Mouse (Mus musculus) neural tube, embryonic 15.5 days (tissue): ENCODE results near the gene Orai1. TPM values are rescaled to one million over a fixed set of nuclear protein-coding genes. Genes with fewer than 3 reads are reported as not detected.

Experiments
- ATAC-seq: fragments of 200-750 bp; cut with Nextera tagmentation; 2 replicates; pipeline ENCODE4 v1.8.0; 2017; ENCODE audit warnings: mild to moderate bottlenecking, moderate TSS enrichment, moderate library complexity; ENCODE audit not compliant: low FRiP score
- H3K27ac ChIP-seq: fragments of 300-500 bp; sonication (generic); replicated peaks from 2 replicates; pipeline ENCODE4 v1.5.1; 2015; ENCODE audit warnings: mild to moderate bottlenecking, inconsistent platforms
- H3K27me3 ChIP-seq: fragments of 300-500 bp; sonication (generic); replicated peaks from 2 replicates; pipeline ENCODE4 v1.6.1; 2015; ENCODE audit warnings: inconsistent platforms
- H3K36me3 ChIP-seq: fragments of 300-500 bp; sonication (generic); 2 replicates; pipeline ENCODE4 v1.6.1; 2015; ENCODE audit warnings: inconsistent platforms
- H3K4me1 ChIP-seq: fragments of 300-500 bp; sonication (generic); 2 replicates; pipeline ENCODE4 v1.6.1; 2015; ENCODE audit warnings: inconsistent platforms
- H3K4me2 ChIP-seq: fragments of 300-500 bp; sonication (generic); 2 replicates; pipeline ENCODE4 v1.6.1; 2015; ENCODE audit warnings: inconsistent platforms, mild to moderate bottlenecking, moderate library complexity
- H3K4me3 ChIP-seq: fragments of 300-500 bp; sonication (generic); replicated peaks from 2 replicates; pipeline ENCODE4 v1.5.1; 2015; ENCODE audit warnings: mild to moderate bottlenecking, inconsistent platforms
- H3K9ac ChIP-seq: fragments of 300-500 bp; sonication (generic); replicated peaks from 2 replicates; pipeline ENCODE4 v1.6.1; 2015; ENCODE audit warnings: mild to moderate bottlenecking, inconsistent platforms
- H3K9me3 ChIP-seq: fragments of 300-500 bp; sonication (generic); replicated peaks from 2 replicates; pipeline ENCODE4 v1.6.1; 2016; ENCODE audit warnings: inconsistent platforms
- WGBS: fragments of 180-500 bp; shearing (Covaris S2); methylation state at CpG from one replicate; pipeline ENCODE4 v1.1.7; 2015; ENCODE audit warnings: mixed read lengths; 5-methylcytosine and 5-hydroxymethylcytosine counted together
- polyA plus RNA-seq: library from polyadenylated mRNA; unstranded; fragments of >200 nt; fragmentation: Nextera tagmentation; extraction: Ambion mirVana; gene quantifications from 2 replicates; pipeline ENCODE4 v1.2.1, GENCODE M21; 2015

The Orai1 gene
- polyA plus RNA-seq, 1 experiment from 2014 or later: 14.2 TPM

DNA sequence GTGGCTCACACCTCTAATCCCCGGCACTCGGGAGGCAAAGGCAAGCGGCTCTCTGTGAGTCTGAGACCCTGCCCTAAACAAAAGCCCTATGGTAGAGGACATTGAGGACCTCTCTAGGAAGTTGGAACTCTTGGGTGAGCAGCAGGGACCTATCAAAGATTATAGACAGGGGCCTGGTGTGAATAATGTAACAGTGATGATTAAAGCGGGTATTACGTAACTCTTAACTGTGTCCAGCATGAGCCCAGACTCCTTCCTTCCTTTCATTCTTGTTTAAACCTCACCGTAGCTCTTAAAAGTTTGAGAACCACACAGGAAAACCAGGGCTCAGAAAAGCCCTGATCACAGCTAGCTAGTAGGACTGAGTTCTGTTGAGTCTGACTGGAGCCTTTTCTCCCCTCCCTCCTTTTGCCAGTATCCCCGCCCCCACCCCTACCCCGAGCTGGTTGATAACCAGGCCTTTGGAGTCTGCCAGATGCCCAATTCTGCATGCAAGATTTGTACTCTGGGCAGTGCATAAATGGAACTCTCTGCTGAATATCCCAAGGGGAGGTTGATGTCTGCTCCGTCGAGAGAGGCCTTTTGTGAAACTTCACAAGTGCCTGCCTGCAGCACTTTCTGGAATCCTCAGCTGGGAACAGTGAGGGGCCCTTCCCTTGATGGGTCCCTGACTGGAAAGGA lies 4.6 kb downstream of the Orai1 start:
- Histone ChIP-seq H3K4me2 (no peak overlapping the region), H3K36me3 (no peaks in the 10 kb centered on the region), H3K27me3 (no peaks in the 10 kb centered on the region), H3K4me1 (peaks cover 33% of the 10 kb centered on the region), H3K9ac (no peak overlapping the region), H3K4me3 (no peak overlapping the region), H3K27ac (peak overlapping the region; percentile 66), H3K9me3 (no peaks in the 10 kb centered on the region)
- ATAC-seq: no peak
- WGBS: 51% methylated on average over 10 of the region's 10 CpGs

GRCm38 (mm10) chr5:123020426-123020825 lies 5.6 kb downstream of the Orai1 start:
- 96% methylated on average over 5 of the region's 5 CpGs for WGBS
- peak overlapping the region; percentile 66 for H3K27ac ChIP-seq

DNA sequence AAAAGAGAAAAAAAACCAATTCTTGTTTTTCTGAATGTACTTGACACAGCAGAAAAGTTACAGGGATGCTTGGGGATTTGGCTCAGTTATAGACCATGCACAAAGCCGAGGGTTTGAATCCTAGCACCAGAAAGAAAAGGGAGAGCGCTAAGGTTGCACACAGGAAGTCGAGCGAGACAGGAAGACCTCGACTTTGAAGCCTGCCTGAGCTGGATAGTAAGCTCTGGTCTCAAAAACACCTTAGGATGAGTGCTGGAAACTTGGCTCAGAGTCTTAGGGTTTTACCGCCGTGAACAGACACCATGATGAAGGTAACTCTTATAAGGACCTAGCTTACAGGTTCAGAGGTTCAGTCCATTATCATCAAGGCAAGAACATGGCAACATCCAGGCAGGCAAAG lies 6.6 kb downstream of the Orai1 start:
- no peak overlapping the region for H3K9ac ChIP-seq
- no peak for ATAC-seq
- H3K4me2 ChIP-seq: no peak overlapping the region
- H3K36me3 ChIP-seq: no peaks in the 10 kb centered on the region
- 91% methylated on average over 7 of the region's 7 CpGs for WGBS
- no peak overlapping the region for H3K27ac ChIP-seq
- no peaks in the 10 kb centered on the region for H3K9me3 ChIP-seq
- peaks cover 21% of the 10 kb centered on the region for H3K4me1 ChIP-seq
- no peak overlapping the region for H3K4me3 ChIP-seq
- H3K27me3 ChIP-seq: no peaks in the 10 kb centered on the region

More at GRCm38 (mm10) chr5:123020426-123020825, 5.6 kb downstream of the Orai1 start:
- Histone ChIP-seq H3K36me3 (no peaks in the 10 kb centered on the region), H3K27me3 (no peaks in the 10 kb centered on the region), H3K9me3 (no peaks in the 10 kb centered on the region), H3K4me1 (peaks cover 31% of the 10 kb centered on the region), H3K4me2 (no peak overlapping the region), H3K9ac (no peak overlapping the region), H3K4me3 (no peak overlapping the region)
- ATAC-seq: no peak

GRCm38 (mm10) chr5:123023049-123023448 lies 8.2 kb downstream of the Orai1 start:
- H3K9me3 ChIP-seq: no peaks in the 10 kb centered on the region
- 90% methylated on average over 6 of the region's 6 CpGs for WGBS
- ATAC-seq: no peak
- H3K27ac ChIP-seq: no peak overlapping the region
- H3K4me1 ChIP-seq: peaks cover 21% of the 10 kb centered on the region
- H3K27me3 ChIP-seq: no peaks in the 10 kb centered on the region
- no peak overlapping the region for H3K4me3 ChIP-seq
- H3K9ac ChIP-seq: no peak overlapping the region
- no peaks in the 10 kb centered on the region for H3K36me3 ChIP-seq
- no peak overlapping the region for H3K4me2 ChIP-seq

DNA sequence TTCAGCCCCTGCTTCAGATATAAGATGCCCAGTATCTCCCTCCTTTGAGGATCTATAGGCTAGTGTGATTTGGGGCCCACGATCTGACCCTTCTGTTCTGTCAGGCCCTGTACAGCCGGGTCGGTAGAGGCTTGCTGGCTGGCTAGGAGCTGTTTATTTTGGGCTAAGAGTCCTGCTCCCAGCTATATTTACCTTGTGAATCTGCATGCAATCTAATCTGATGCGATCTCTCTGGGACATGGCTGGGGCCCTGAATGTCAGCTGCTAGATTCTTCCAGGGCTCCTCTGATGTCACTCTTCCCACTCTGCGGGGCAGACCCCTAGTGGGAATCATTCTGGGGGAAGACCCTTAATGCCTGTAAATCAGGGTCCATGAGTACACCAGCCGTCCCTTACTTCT lies 9.4 kb downstream of the Orai1 start:
- Histone ChIP-seq H3K4me1 (peaks cover 14% of the 10 kb centered on the region), H3K4me2 (no peak overlapping the region), H3K9ac (no peak overlapping the region), H3K4me3 (no peak overlapping the region), H3K9me3 (no peaks in the 10 kb centered on the region), H3K27me3 (no peaks in the 10 kb centered on the region), H3K36me3 (peaks cover 3% of the 10 kb centered on the region), H3K27ac (no peak overlapping the region)
- no peak for ATAC-seq
- WGBS: 95% methylated on average over 6 of the region's 6 CpGs

DNA sequence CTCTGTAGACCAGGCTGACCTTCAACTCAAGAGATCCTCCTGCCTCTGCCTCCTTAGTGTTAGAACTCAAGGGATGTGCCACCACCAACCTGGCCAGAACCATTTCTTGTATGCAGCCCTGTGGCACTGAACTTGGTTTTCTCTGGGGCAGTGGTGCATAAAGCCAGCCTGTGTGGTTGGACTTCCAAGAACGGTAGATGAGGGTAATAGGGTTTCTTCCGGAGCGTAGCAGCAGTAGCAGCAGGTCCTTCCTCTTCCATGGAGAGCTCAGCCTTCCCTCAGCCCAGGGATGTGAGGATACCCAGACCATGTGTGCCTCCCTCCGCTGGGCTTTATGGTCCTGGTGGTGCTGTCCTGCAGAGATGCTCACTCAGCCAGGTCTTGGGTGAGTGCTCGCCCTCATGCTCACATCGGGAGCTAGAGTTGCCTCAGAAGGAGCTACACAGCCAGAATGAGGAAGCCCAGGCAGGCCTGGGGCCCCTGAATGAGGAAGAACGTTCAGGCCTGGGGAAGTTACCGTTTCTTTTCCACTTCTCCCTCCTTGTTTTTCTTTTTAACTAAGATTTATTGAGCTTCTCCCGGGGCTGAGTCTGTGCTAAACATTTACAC lies 10.2 kb downstream of the Orai1 start:
- no peak for ATAC-seq
- Histone ChIP-seq H3K36me3 (peaks cover 10% of the 10 kb centered on the region), H3K4me3 (no peak overlapping the region), H3K9ac (no peak overlapping the region), H3K27me3 (no peaks in the 10 kb centered on the region), H3K27ac (no peak overlapping the region), H3K4me2 (no peak overlapping the region), H3K9me3 (no peaks in the 10 kb centered on the region), H3K4me1 (peaks cover 7% of the 10 kb centered on the region)
- 60% methylated on average over 9 of the region's 9 CpGs for WGBS

- Histone ChIP-seq H3K9me3 (no peaks in the 10 kb centered on the region), H3K4me3 (no peak overlapping the region), H3K27me3 (no peaks in the 10 kb centered on the region), H3K4me1 (peaks cover 7% of the 10 kb centered on the region), H3K9ac (no peak overlapping the region), H3K4me2 (no peak overlapping the region), H3K36me3 (peaks cover 10% of the 10 kb centered on the region), H3K27ac (no peak overlapping the region)
- WGBS: 68% methylated on average over 6 of the region's 6 CpGs
- ATAC-seq: no peak
These were observed 11.5 kb downstream of the Orai1 start for GRCm38 (mm10) chr5:123026414-123026813.

GRCm38 (mm10) chr5:123027436-123027835 lies 12.6 kb downstream of the Orai1 start:
- WGBS: 70% methylated on average over 6 of the region's 6 CpGs
- ATAC-seq: no peak
- Histone ChIP-seq H3K4me1 (peaks cover 7% of the 10 kb centered on the region), H3K9ac (no peak overlapping the region), H3K4me3 (no peak overlapping the region), H3K27me3 (no peaks in the 10 kb centered on the region), H3K36me3 (peaks cover 10% of the 10 kb centered on the region), H3K4me2 (no peak overlapping the region), H3K27ac (no peak overlapping the region; the same call in 1 of the 2 replicates), H3K9me3 (no peaks in the 10 kb centered on the region)

DNA sequence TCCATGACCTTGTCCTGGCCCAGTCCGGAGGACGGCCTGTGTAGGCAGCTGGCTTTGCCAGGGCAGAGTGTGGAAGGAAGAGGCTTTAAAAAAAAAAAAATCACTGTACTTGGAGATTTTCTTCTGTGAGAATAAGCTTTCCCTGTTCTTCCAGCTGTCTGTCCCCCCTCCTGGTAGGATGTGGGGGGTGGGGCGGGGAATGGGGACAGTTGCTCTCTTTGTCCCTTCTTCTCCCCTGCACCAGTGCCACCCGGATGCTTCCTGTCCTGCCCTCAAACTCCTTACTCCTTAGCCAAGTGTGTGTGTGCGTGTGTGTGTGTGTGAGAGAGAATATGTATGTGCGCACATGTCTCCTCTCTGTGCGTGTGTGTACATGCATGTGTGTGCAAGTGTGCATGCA lies 14.9 kb downstream of the Orai1 start:
- no peaks in the 10 kb centered on the region for H3K9me3 ChIP-seq

GRCm38 (mm10) chr5:123031312-123031711 lies 16.4 kb downstream of the Orai1 start:
- WGBS: 96% methylated on average over 3 of the region's 3 CpGs
- H3K27me3 ChIP-seq: no peaks in the 10 kb centered on the region
- no peak for ATAC-seq
- no peaks in the 10 kb centered on the region for H3K9me3 ChIP-seq
- H3K4me3 ChIP-seq: no peak overlapping the region
- no peak overlapping the region for H3K9ac ChIP-seq
- peaks cover 7% of the 10 kb centered on the region for H3K4me1 ChIP-seq
- H3K4me2 ChIP-seq: no peak overlapping the region
- H3K27ac ChIP-seq: no peak overlapping the region
- peaks cover 10% of the 10 kb centered on the region for H3K36me3 ChIP-seq

More for the DNA sequence above, 14.9 kb downstream of the Orai1 start:
- H3K4me3 ChIP-seq: no peak overlapping the region
- H3K4me2 ChIP-seq: no peak overlapping the region
- H3K27me3 ChIP-seq: no peaks in the 10 kb centered on the region
- ATAC-seq: no peak
- no peak overlapping the region for H3K9ac ChIP-seq
- peaks cover 10% of the 10 kb centered on the region for H3K36me3 ChIP-seq
- WGBS: 91% methylated on average over 7 of the region's 7 CpGs
- H3K27ac ChIP-seq: 0 out of 2 replicates have a peak overlapping the region, but pooled peaks have one; percentile 3
- H3K4me1 ChIP-seq: peaks cover 7% of the 10 kb centered on the region

GRCm38 (mm10) chr5:123033646-123034160 lies 18.8 kb downstream of the Orai1 start:
- Histone ChIP-seq H3K4me3 (no peak overlapping the region), H3K27ac (no peak overlapping the region), H3K9ac (no peak overlapping the region), H3K9me3 (no peaks in the 10 kb centered on the region), H3K36me3 (peaks cover 10% of the 10 kb centered on the region), H3K4me2 (no peak overlapping the region), H3K27me3 (no peaks in the 10 kb centered on the region), H3K4me1 (0 out of 2 replicates have a peak, but pooled peaks cover under 1% of the 10 kb centered on the region)
- no peak for ATAC-seq
- 80% methylated on average over 7 of the region's 7 CpGs for WGBS

- Histone ChIP-seq H3K9me3 (no peaks in the 10 kb centered on the region), H3K9ac (no peak overlapping the region), H3K4me2 (no peak overlapping the region), H3K4me1 (peaks cover 10% of the 10 kb centered on the region; the same call in 1 of the 2 replicates), H3K27ac (no peak overlapping the region), H3K27me3 (no peaks in the 10 kb centered on the region), H3K4me3 (no peak overlapping the region), H3K36me3 (no peaks in the 10 kb centered on the region)
- ATAC-seq: no peak
- WGBS: 80% methylated on average over 4 of the region's 4 CpGs
These were observed 20.2 kb downstream of the Orai1 start for GRCm38 (mm10) chr5:123035089-123035488.
